ENCODE assay signal across 22 mouse cellular contexts in the genomic region with DNA sequence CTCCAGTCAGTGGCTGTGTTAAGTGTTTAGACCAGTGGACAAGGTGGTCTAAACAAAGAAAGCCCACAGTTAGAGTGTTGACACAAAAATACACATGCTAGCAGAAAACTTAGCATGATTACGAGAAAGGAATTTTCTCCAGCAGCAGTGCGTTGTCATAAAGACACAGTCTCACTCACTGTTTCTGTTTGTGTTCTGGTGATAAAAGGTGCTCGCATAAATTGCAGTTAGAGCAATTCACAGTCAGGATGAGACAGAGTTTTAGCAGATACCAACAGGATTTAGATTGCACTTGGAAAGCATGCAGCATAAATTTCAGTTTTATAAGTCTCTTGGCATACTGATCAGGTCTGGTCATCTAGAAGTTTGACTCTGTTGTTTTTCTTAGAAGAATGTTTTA. TPM values are rescaled to one million over a fixed set of nuclear protein-coding genes. Genes with fewer than 3 reads are reported as not detected.
DNase-seq lines count a peak whose midpoint lies in the region; ATAC-seq lines count a peak whose summit lies in the region.
"Had no signal": no experiment of that assay in that cellular context is flagged by ENCODE, and none has a peak within 500 bp of the region (broad histone marks: within the 10 kb centered on the region; RNA-seq: fewer than 3 reads in every experiment).

No protein-coding gene starts in this region.

- H3K27ac ChIP-seq in embryonic facial prominence, embryonic 13.5 days: peak overlapping the region; percentile 48; the same call in 1 of the 2 replicates
- H3K27ac ChIP-seq in embryonic facial prominence, embryonic 10.5 days (replicated peaks): no peak overlapping the region
- H3K27ac ChIP-seq in heart, embryonic 16.5 days (ENCODE audit: low read length): peak overlapping the region; percentile 5; the same call in 1 of the 2 replicates
- H3K27ac ChIP-seq in embryonic facial prominence, embryonic 14.5 days (replicated peaks; ENCODE audit: low read depth, low read length): peak overlapping the region; percentile 33
- H3K27ac ChIP-seq in limb, embryonic 15.5 days: peak overlapping the region; percentile 77
- H3K27ac ChIP-seq: embryonic facial prominence, embryonic 12.5 days; forebrain, embryonic 10.5 days; gastrocnemius, adult 2 months; intestine, embryonic 15.5 days had no signal

- intact Hi-C loops in heart, postnatal 14 days (cut with DNase I): no loop called here
- intact Hi-C loops in gastrocnemius, postnatal 14 days (cut with DNase I; ENCODE audit: low total_unique reads): no loop called here

- 81% methylated on average over 3 of the region's 3 CpGs for WGBS in embryonic facial prominence, embryonic 13.5 days
- WGBS in embryonic facial prominence, embryonic 10.5 days: 89% methylated on average over 3 of the region's 3 CpGs
- 49% methylated on average over 3 of the region's 3 CpGs for WGBS in heart, embryonic 16.5 days
- 74% methylated on average over 3 of the region's 3 CpGs for WGBS in embryonic facial prominence, embryonic 14.5 days
- WGBS in limb, embryonic 15.5 days: 59% methylated on average over 3 of the region's 3 CpGs

- no peak overlapping the region for H3K9ac ChIP-seq in embryonic facial prominence, embryonic 13.5 days
- no peak overlapping the region for H3K9ac ChIP-seq in heart, embryonic 16.5 days (ENCODE audit: low read length)
- H3K9ac ChIP-seq in embryonic facial prominence, embryonic 14.5 days (ENCODE audit: low read depth, low read length): no peak overlapping the region
- H3K9ac ChIP-seq in limb, embryonic 15.5 days: no peak overlapping the region
- H3K9ac ChIP-seq: embryonic facial prominence, embryonic 12.5 days; intestine, embryonic 15.5 days had no signal

- H3K4me3 ChIP-seq in embryonic facial prominence, embryonic 13.5 days: no peak overlapping the region
- no peak overlapping the region for H3K4me3 ChIP-seq in embryonic facial prominence, embryonic 10.5 days
- H3K4me3 ChIP-seq in heart, embryonic 16.5 days (ENCODE audit: low read length): no peak overlapping the region
- H3K4me3 ChIP-seq in embryonic facial prominence, embryonic 14.5 days (ENCODE audit: low read depth, low read length): no peak overlapping the region
- H3K4me3 ChIP-seq in limb, embryonic 15.5 days: no peak overlapping the region
- H3K4me3 ChIP-seq: embryonic facial prominence, embryonic 12.5 days; erythroblast, embryonic 14.5 days; forebrain, embryonic 10.5 days; gastrocnemius, adult 2 months; intestine, embryonic 15.5 days had no signal

- H3K9me3 ChIP-seq in embryonic facial prominence, embryonic 13.5 days: no peaks in the 10 kb centered on the region
- H3K9me3 ChIP-seq in embryonic facial prominence, embryonic 10.5 days: no peaks in the 10 kb centered on the region
- 0 out of 2 replicates have a peak, but pooled peaks cover 2% of the 10 kb centered on the region for H3K9me3 ChIP-seq in heart, embryonic 16.5 days (replicated peaks; ENCODE audit: control insufficient read depth, low read length)
- H3K9me3 ChIP-seq in embryonic facial prominence, embryonic 14.5 days (ENCODE audit: control insufficient read depth, low read length): no peaks in the 10 kb centered on the region
- H3K9me3 ChIP-seq in limb, embryonic 15.5 days: no peaks in the 10 kb centered on the region
- H3K9me3 ChIP-seq: embryonic facial prominence, embryonic 12.5 days; forebrain, embryonic 10.5 days; intestine, embryonic 15.5 days had no signal

- H3K4me2 ChIP-seq in embryonic facial prominence, embryonic 13.5 days: no peak overlapping the region
- H3K4me2 ChIP-seq in heart, embryonic 16.5 days (ENCODE audit: low read depth, low read length): no peak overlapping the region
- H3K4me2 ChIP-seq in embryonic facial prominence, embryonic 14.5 days (ENCODE audit: low read depth, low read length): no peak overlapping the region
- H3K4me2 ChIP-seq in limb, embryonic 15.5 days: no peak overlapping the region
- H3K4me2 ChIP-seq: embryonic facial prominence, embryonic 12.5 days; heart, embryonic 11.5 days; intestine, embryonic 15.5 days had no signal

- no peaks in the 10 kb centered on the region for H3K27me3 ChIP-seq in embryonic facial prominence, embryonic 13.5 days
- H3K27me3 ChIP-seq in embryonic facial prominence, embryonic 10.5 days (replicated peaks; ENCODE audit: low read depth, poor library complexity, severe bottlenecking): no peaks in the 10 kb centered on the region
- no peaks in the 10 kb centered on the region for H3K27me3 ChIP-seq in heart, embryonic 16.5 days (ENCODE audit: control insufficient read depth, insufficient read depth, low read length)
- no peaks in the 10 kb centered on the region for H3K27me3 ChIP-seq in embryonic facial prominence, embryonic 14.5 days (replicated peaks; ENCODE audit: control insufficient read depth, insufficient read depth, low read length)
- no peaks in the 10 kb centered on the region for H3K27me3 ChIP-seq in limb, embryonic 15.5 days
- H3K27me3 ChIP-seq: embryonic facial prominence, embryonic 12.5 days; intestine, embryonic 15.5 days had no signal

- no peak for DNase-seq in embryonic facial prominence, embryonic 10.5 days (ENCODE audit: low spot score)
- no peak for DNase-seq in heart, postnatal 14 days
- no peak for DNase-seq in embryonic facial prominence, embryonic 14.5 days (ENCODE audit: low spot score)
- no peak for DNase-seq in gastrocnemius, postnatal 14 days
- DNase-seq: adrenal gland, postnatal 10 days; B cell, adult 2 months; cerebellum, adult 11 months; cerebellum, adult 8-10 months; cerebellum, postnatal 14 days; embryo, embryonic 11 days; gastrocnemius, adult 2 months; gastrocnemius, postnatal 36 days had no signal

- H3K4me1 ChIP-seq in embryonic facial prominence, embryonic 13.5 days: peaks cover 7% of the 10 kb centered on the region; the same call in 1 of the 2 replicates
- H3K4me1 ChIP-seq in embryonic facial prominence, embryonic 10.5 days: no peaks in the 10 kb centered on the region
- H3K4me1 ChIP-seq in heart, embryonic 16.5 days (ENCODE audit: control insufficient read depth, insufficient read depth, low read length): peaks cover 5% of the 10 kb centered on the region; the same call in 1 of the 2 replicates
- 0 out of 2 replicates have a peak, but pooled peaks cover 9% of the 10 kb centered on the region for H3K4me1 ChIP-seq in embryonic facial prominence, embryonic 14.5 days (ENCODE audit: control insufficient read depth, insufficient read depth, low read length)
- H3K4me1 ChIP-seq in limb, embryonic 15.5 days: peaks cover 8% of the 10 kb centered on the region
- H3K4me1 ChIP-seq: embryonic facial prominence, embryonic 12.5 days; forebrain, embryonic 10.5 days; intestine, embryonic 15.5 days had no signal

- H3K36me3 ChIP-seq in embryonic facial prominence, embryonic 13.5 days: peaks cover 15% of the 10 kb centered on the region
- peaks cover 27% of the 10 kb centered on the region for H3K36me3 ChIP-seq in embryonic facial prominence, embryonic 10.5 days (replicated peaks)
- H3K36me3 ChIP-seq in heart, embryonic 16.5 days (ENCODE audit: control insufficient read depth, insufficient read depth): no peaks in the 10 kb centered on the region
- 0 out of 2 replicates have a peak, but pooled peaks cover 6% of the 10 kb centered on the region for H3K36me3 ChIP-seq in embryonic facial prominence, embryonic 14.5 days (ENCODE audit: control insufficient read depth, insufficient read depth, low read length)
- H3K36me3 ChIP-seq in limb, embryonic 15.5 days: peaks cover 4% of the 10 kb centered on the region; the same call in 1 of the 2 replicates
- H3K36me3 ChIP-seq: embryonic facial prominence, embryonic 12.5 days had no signal

- no peak for ATAC-seq in embryonic facial prominence, embryonic 13.5 days (ENCODE audit: insufficient number of reproducible peaks, insufficient read depth, low FRiP score, low TSS enrichment, low read depth)
- ATAC-seq in heart, embryonic 16.5 days (replicated peaks; ENCODE audit: extremely low read depth, insufficient read depth, low FRiP score): no peak
- no peak for ATAC-seq in embryonic facial prominence, embryonic 14.5 days (ENCODE audit: low read depth)
- ATAC-seq in limb, embryonic 15.5 days (ENCODE audit: insufficient number of reproducible peaks, low FRiP score, low TSS enrichment, low read depth): no peak
- ATAC-seq in CD4-positive, CD25-positive, alpha-beta regulatory T cell, adult 4 months: no peak
- ATAC-seq: forebrain, embryonic 14.5 days; intestine, embryonic 15.5 days had no signal

RNA-seq across cellular contexts. Expression of a gene that starts 59.5 kb away (rescaled TPM):
- 12.0 and 13.1 TPM in 2 replicates for polyA plus RNA-seq in embryonic facial prominence, embryonic 13.5 days (2015; fragmentation: Nextera tagmentation; extraction: Ambion mirVana)
- polyA plus RNA-seq in embryonic facial prominence, embryonic 10.5 days (2016; fragmentation: Nextera tagmentation; extraction: Ambion mirVana): 6.0 and 7.8 TPM in 2 replicates
- 6.5 and 7.0 TPM in 2 replicates for polyA plus RNA-seq in heart, embryonic 16.5 days (2015; fragmentation: Nextera tagmentation; extraction: Ambion mirVana)
- 10 to 100 TPM; 14.9 to 15.9 TPM for total RNA-seq in heart, postnatal 14 days (2021)
- 9.6 and 10.9 TPM in 2 replicates for polyA plus RNA-seq in embryonic facial prominence, embryonic 14.5 days (2014; fragmentation: Nextera tagmentation; extraction: Ambion mirVana)
- 8.1 and 10.2 TPM in 2 replicates for polyA plus RNA-seq in limb, embryonic 15.5 days (2015; fragmentation: Nextera tagmentation; extraction: Ambion mirVana)
- polyA plus RNA-seq in CD4-positive, CD25-positive, alpha-beta regulatory T cell, adult 4 months (2017; shearing (Covaris generic)): 10 to 100 TPM; 11.4 to 18.3 TPM
- 1 to 10 TPM; 5.4 to 6.4 TPM for total RNA-seq in gastrocnemius, postnatal 14 days (2021)
